Mouse (Mus musculus): ENCODE data around the gene Wnt10b.

DNA sequence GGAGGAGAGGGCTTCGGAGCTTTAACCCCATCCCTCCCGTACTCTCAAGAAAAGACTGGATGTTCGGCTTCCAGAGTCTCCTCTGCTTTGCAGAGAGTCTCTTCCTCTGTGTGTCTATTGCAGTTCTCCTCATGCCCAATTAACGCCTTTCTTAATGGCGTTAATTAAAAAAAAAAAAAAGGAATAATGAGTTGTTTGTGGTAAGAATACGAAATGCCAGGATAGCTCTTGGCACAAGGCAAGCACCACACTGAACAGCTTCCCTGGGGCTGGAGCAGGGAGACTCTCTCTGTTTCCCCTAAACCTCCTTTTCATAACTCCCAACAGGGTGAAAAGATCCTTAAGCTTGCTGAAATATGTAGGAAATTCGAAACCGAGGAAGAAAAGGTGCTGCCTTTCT lies 55.8 kb downstream of the Wnt10b start:
- TF ChIP-seq GATA1 (IDR thresholded peaks at IDR 0.05; ENCODE audit: borderline replicate concordance, low read length), result no peak
- no peak for TF ChIP-seq FLI1 (IDR thresholded peaks at IDR 0.05; ENCODE audit: low read length)
